ENCODE assay signal across 8 mouse cellular contexts in the genomic region with DNA sequence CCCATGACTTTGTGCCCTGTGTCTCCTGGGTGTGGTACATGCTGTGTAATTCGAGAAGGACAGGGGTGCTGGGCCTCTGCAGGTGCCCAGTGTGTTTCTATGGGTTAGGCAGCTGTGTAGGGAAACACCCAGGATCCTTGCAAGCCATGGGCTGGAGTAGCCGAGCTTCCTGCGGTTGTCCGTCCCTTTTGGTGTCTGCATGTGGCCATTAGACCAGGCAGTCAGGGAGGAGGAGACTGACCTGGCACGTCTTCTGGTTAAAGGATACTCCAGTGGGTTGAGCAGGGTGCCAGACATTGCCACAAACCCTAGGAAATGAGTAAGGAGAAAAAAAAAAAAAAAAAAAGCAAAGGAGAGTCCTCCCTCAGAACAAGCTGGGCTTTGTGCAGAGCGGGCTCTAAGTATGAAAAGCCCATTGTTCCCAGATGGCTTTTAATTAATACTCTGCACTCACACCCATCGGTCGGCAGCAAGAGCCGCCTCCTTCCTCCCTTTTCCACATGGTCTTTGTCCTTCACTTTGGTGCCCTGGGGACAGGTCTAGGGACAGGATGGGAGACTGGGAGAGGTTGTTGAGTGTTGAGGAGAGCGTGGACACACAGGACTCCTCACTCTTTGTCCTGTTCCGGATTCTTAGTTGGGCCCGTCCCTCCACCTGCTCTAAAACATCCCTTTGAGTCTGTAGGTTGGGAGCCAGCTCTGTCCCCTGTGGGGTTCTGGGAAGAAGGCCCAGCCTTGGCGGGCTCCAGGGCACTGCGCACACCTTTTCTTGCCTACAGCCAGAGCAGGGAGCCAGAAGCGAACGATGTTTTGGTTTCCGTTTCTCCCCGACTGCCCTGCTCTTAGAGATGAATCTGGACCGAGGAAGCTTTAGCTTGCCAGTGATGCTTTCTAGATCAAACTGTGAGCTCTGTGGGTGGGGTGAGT.
A peak's percentile ranks its signal among the peaks of the same experiment; 100 is the strongest.
DNase-seq lines count a peak whose midpoint lies in the region; ATAC-seq and TF ChIP-seq lines count a peak whose summit lies in the region.

No protein-coding gene starts in this region.

- H3K4me3 ChIP-seq in intestine, embryonic 14.5 days (ENCODE audit: low read depth, low read length), result no peak overlapping the region
- no peak overlapping the region for H3K4me3 ChIP-seq in stomach, postnatal 0 days (ENCODE audit: low read depth, low read length)

- peak; percentile 53; the same call in 1 of the 2 replicates for ATAC-seq in intestine, embryonic 14.5 days (replicated peaks; ENCODE audit: low FRiP score, low TSS enrichment, low read depth)
- peak; percentile 76 for ATAC-seq in stomach, postnatal 0 days (ENCODE audit: low FRiP score, low TSS enrichment)
- ATAC-seq in megakaryocyte progenitor cell, adult 5-6 weeks (replicated peaks; ENCODE audit: poor library complexity), result no peak

- H3K36me3 ChIP-seq in intestine, embryonic 14.5 days (ENCODE audit: control insufficient read depth, insufficient read depth, low read length), result no peaks in the 10 kb centered on the region
- H3K36me3 ChIP-seq in stomach, postnatal 0 days (ENCODE audit: control insufficient read depth, insufficient read depth, low read length), result no peaks in the 10 kb centered on the region

- peaks cover 18% of the 10 kb centered on the region for H3K4me1 ChIP-seq in intestine, embryonic 14.5 days (replicated peaks; ENCODE audit: control insufficient read depth, insufficient read depth, low read length)
- no peaks in the 10 kb centered on the region; the same call in 1 of the 2 replicates for H3K4me1 ChIP-seq in stomach, postnatal 0 days (replicated peaks; ENCODE audit: control insufficient read depth, insufficient read depth)

- H3K9ac ChIP-seq in intestine, embryonic 14.5 days (ENCODE audit: low read length), result no peak overlapping the region
- H3K9ac ChIP-seq in stomach, postnatal 0 days (ENCODE audit: low read length), result no peak overlapping the region

- H3K27me3 ChIP-seq in intestine, embryonic 14.5 days (replicated peaks; ENCODE audit: control insufficient read depth, insufficient read depth, low read length), result no peaks in the 10 kb centered on the region
- H3K27me3 ChIP-seq in stomach, postnatal 0 days (ENCODE audit: control insufficient read depth, insufficient read depth, low read length), result no peaks in the 10 kb centered on the region

- no peak overlapping the region for H3K4me2 ChIP-seq in intestine, embryonic 14.5 days (ENCODE audit: low read length)
- no peak overlapping the region for H3K4me2 ChIP-seq in stomach, postnatal 0 days (replicated peaks; ENCODE audit: low read depth)

- TF ChIP-seq EP300 in stomach, postnatal 0 days (optimal IDR thresholded peaks at IDR 0.05), result no peak

- peak; percentile 52 for DNase-seq in embryo, embryonic 10.5 days (ENCODE audit: low spot score)
- DNase-seq in embryo, embryonic 10 days (ENCODE audit: low spot score), result no peak
- peak; percentile 84 for DNase-seq in 3134 (ENCODE audit: extremely low read depth, insufficient read length, low spot score)
- peak; percentile 61 to 66 for DNase-seq in cerebellum, postnatal 36 days
- DNase-seq in intestine, embryonic 14.5 days (ENCODE audit: low spot score), result no peak
- peak; percentile 54 for DNase-seq in stomach, postnatal 0 days (ENCODE audit: low spot score)
- no peak for DNase-seq in right cerebral cortex, postnatal 25 days

- 69% methylated on average over 19 of the region's 19 CpGs for WGBS in intestine, embryonic 14.5 days
- 62% methylated on average over 19 of the region's 19 CpGs for WGBS in stomach, postnatal 0 days

- H3K27ac ChIP-seq in intestine, embryonic 14.5 days (ENCODE audit: low read depth), result peak overlapping the region; percentile 64; the same call in 1 of the 2 replicates
- 0 out of 2 replicates have a peak overlapping the region, but pooled peaks have one; percentile 53 for H3K27ac ChIP-seq in stomach, postnatal 0 days (replicated peaks)

- no peak for TF ChIP-seq CTCF in stomach, postnatal 0 days (IDR thresholded peaks at IDR 0.05; ENCODE audit: low read depth)

- no peaks in the 10 kb centered on the region for H3K9me3 ChIP-seq in intestine, embryonic 14.5 days (ENCODE audit: control insufficient read depth, low read length)
- no peaks in the 10 kb centered on the region for H3K9me3 ChIP-seq in stomach, postnatal 0 days (ENCODE audit: control insufficient read depth, low read length)

Comparison
In these comparisons a context has a peak if more than half of its experiments do, and no peak if none do; other contexts are left out.
1. DNase-seq: peak in embryo, embryonic 10.5 days (single experiment), 3134 (single experiment), cerebellum, postnatal 36 days (2 of 2) and stomach, postnatal 0 days (single experiment); none in embryo, embryonic 10 days (single experiment), intestine, embryonic 14.5 days (single experiment) and right cerebral cortex, postnatal 25 days (single experiment).